Mouse (Mus musculus) kidney, postnatal 0 days (tissue): ENCODE data around the gene Nrg4. TPM values are rescaled to one million over a fixed set of nuclear protein-coding genes. Genes with fewer than 3 reads are reported as not detected.
"Not testable (repeated sequence)": the region's sequence is repeated elsewhere in the genome, so short reads cannot be mapped to it uniquely, and the experiment has no call there.

Experiments used
- ATAC-seq: fragments of 200-750 bp; cut with Nextera tagmentation; replicated peaks from 2 replicates; pipeline ENCODE4 v1.8.0; 2017; ENCODE audit warnings: low read depth, moderate number of reproducible peaks, moderate TSS enrichment, moderate library complexity; ENCODE audit not compliant: low FRiP score
- DNase-seq: peaks from one replicate; pipeline ENCODE4 v3.0.0-alpha.2; 2016; ENCODE audit warnings: low spot score
- H3K27ac ChIP-seq: fragments of 300-500 bp; sonication (generic); 2 replicates; pipeline ENCODE4 v1.5.1; 2014; ENCODE audit warnings: mild to moderate bottlenecking
- H3K27me3 ChIP-seq: fragments of 300-500 bp; sonication (generic); 2 replicates; pipeline ENCODE4 v1.6.1; 2014; ENCODE audit warnings: low read length, mixed read lengths; ENCODE audit not compliant: insufficient read depth
- H3K36me3 ChIP-seq: fragments of 300-500 bp; sonication (generic); 2 replicates; pipeline ENCODE4 v1.6.1; 2014; ENCODE audit warnings: low read length, mixed read lengths; ENCODE audit not compliant: insufficient read depth
- H3K4me1 ChIP-seq: fragments of 300-500 bp; sonication (generic); replicated peaks from 2 replicates; pipeline ENCODE4 v1.6.1; 2014; ENCODE audit warnings: antibody characterized with exemption, low read length, mixed read lengths; ENCODE audit not compliant: insufficient read depth
- H3K4me2 ChIP-seq: fragments of 300-500 bp; sonication (generic); 2 replicates; pipeline ENCODE4 v1.6.1; 2014; ENCODE audit warnings: mild to moderate bottlenecking, low read length, moderate library complexity, mixed read lengths
- H3K4me3 ChIP-seq: fragments of 300-500 bp; sonication (generic); replicated peaks from 2 replicates; pipeline ENCODE4 v1.5.1; 2014; ENCODE audit warnings: low read depth, low read length
- H3K9ac ChIP-seq: fragments of 300-500 bp; sonication (generic); 2 replicates; pipeline ENCODE4 v1.6.1; 2014; ENCODE audit warnings: low read depth, low read length
- H3K9me3 ChIP-seq: fragments of 300-500 bp; sonication (generic); replicated peaks from 2 replicates; pipeline ENCODE4 v1.6.1; 2016; ENCODE audit warnings: low read length, inconsistent platforms, mixed read lengths
- CTCF ChIP-seq: IDR thresholded peaks from 2 replicates; pipeline ENCODE4 v1.5.1; 2016; ENCODE audit warnings: antibody characterized with exemption, low read depth, mild to moderate bottlenecking, moderate library complexity
- WGBS: fragments of 180-500 bp; shearing (Covaris S2); extraction: QIAGEN DNeasy Blood & Tissue Kit; methylation state at CpG from one replicate; pipeline ENCODE4 v1.1.7; 2014; 5-methylcytosine and 5-hydroxymethylcytosine counted together
- polyA plus RNA-seq: library from polyadenylated mRNA; unstranded; fragments of >200 nt; fragmentation: Nextera tagmentation; extraction: Ambion mirVana; gene quantifications from 2 replicates; pipeline ENCODE4 v1.2.1, GENCODE M21; 2015

The Nrg4 gene
- polyA plus RNA-seq, 1 experiment from 2014 or later: 0.39 TPM

GRCm38 (mm10) chr9:55240852-55241251 lies 85.8 kb downstream of the Nrg4 start:
- 85% methylated on average over 5 of the region's 5 CpGs for WGBS
- Histone ChIP-seq H3K4me2 (no peak overlapping the region), H3K4me1 (no peaks in the 10 kb centered on the region), H3K4me3 (no peak overlapping the region), H3K9me3 (no peaks in the 10 kb centered on the region), H3K27me3 (no peaks in the 10 kb centered on the region), H3K36me3 (no peaks in the 10 kb centered on the region), H3K27ac (no peak overlapping the region), H3K9ac (no peak overlapping the region)
- no peak for TF ChIP-seq CTCF
- DNase-seq (no peak), ATAC-seq (no peak)

- Histone ChIP-seq H3K4me1 (no peaks in the 10 kb centered on the region), H3K9ac (no peak overlapping the region), H3K9me3 (no peaks in the 10 kb centered on the region), H3K4me2 (no peak overlapping the region), H3K36me3 (no peaks in the 10 kb centered on the region), H3K27me3 (no peaks in the 10 kb centered on the region), H3K27ac (no peak overlapping the region), H3K4me3 (no peak overlapping the region)
- DNase-seq (no peak), ATAC-seq (no peak)
- TF ChIP-seq CTCF: no peak
- 66% methylated on average over 13 of the region's 13 CpGs for WGBS
Measured at GRCm38 (mm10) chr9:55236235-55237165, 90.1 kb downstream of the Nrg4 start.

- not testable (repeated sequence) for H3K4me2 ChIP-seq, H3K36me3 ChIP-seq, H3K27ac ChIP-seq, H3K4me3 ChIP-seq, DNase-seq, ATAC-seq, H3K27me3 ChIP-seq, H3K4me1 ChIP-seq, H3K9ac ChIP-seq, H3K9me3 ChIP-seq
- 53% methylated on average over 11 of the region's 11 CpGs for WGBS
Measured at GRCm38 (mm10) chr9:55233076-55233475, 93.6 kb downstream of the Nrg4 start.

- WGBS: 89% methylated on average over 7 of the region's 7 CpGs
- Histone ChIP-seq H3K36me3 (no peaks in the 10 kb centered on the region), H3K4me3 (no peak overlapping the region), H3K4me1 (no peaks in the 10 kb centered on the region), H3K27ac (no peak overlapping the region), H3K4me2 (no peak overlapping the region), H3K9ac (no peak overlapping the region), H3K9me3 (no peaks in the 10 kb centered on the region), H3K27me3 (no peaks in the 10 kb centered on the region)
- DNase-seq (no peak), ATAC-seq (no peak)
- TF ChIP-seq CTCF: no peak
Measured at GRCm38 (mm10) chr9:55232586-55232985, 94.1 kb downstream of the Nrg4 start.

GRCm38 (mm10) chr9:55232110-55232509 lies 94.5 kb downstream of the Nrg4 start:
- 82% methylated on average over 5 of the region's 5 CpGs for WGBS
- no peak overlapping the region for H3K4me2 ChIP-seq
- no peaks in the 10 kb centered on the region for H3K9me3 ChIP-seq
- no peaks in the 10 kb centered on the region for H3K27me3 ChIP-seq
- no peak overlapping the region for H3K27ac ChIP-seq
- H3K4me1 ChIP-seq: no peaks in the 10 kb centered on the region
- ATAC-seq (no peak), DNase-seq (no peak)
- H3K9ac ChIP-seq: no peak overlapping the region
- H3K36me3 ChIP-seq: no peaks in the 10 kb centered on the region
- no peak for TF ChIP-seq CTCF
- no peak overlapping the region for H3K4me3 ChIP-seq

- DNase-seq (peak; percentile 35), ATAC-seq (no peak)
- Histone ChIP-seq H3K27me3 (no peaks in the 10 kb centered on the region), H3K4me3 (no peak overlapping the region), H3K27ac (no peak overlapping the region), H3K36me3 (no peaks in the 10 kb centered on the region), H3K4me2 (no peak overlapping the region), H3K9ac (no peak overlapping the region), H3K9me3 (no peaks in the 10 kb centered on the region), H3K4me1 (no peaks in the 10 kb centered on the region)
- WGBS: 55% methylated on average over 6 of the region's 6 CpGs
- TF ChIP-seq CTCF: peak; percentile 57
Measured at GRCm38 (mm10) chr9:55231544-55231943, 95.1 kb downstream of the Nrg4 start.
